Mouse (Mus musculus): ENCODE results near the gene Csrp1. TPM values are rescaled to one million over a fixed set of nuclear protein-coding genes. Genes with fewer than 3 reads are reported as not detected.
A peak's percentile ranks its signal among the peaks of the same experiment; 100 is the strongest.

The Csrp1 gene
- polyA plus RNA-seq (2012; rRNA removed) (120 and 123 TPM in 2 replicates), polyA plus RNA-seq (2014; fragmentation: Nextera tagmentation; extraction: Ambion mirVana) (95.6 and 102 TPM in 2 replicates)

DNA sequence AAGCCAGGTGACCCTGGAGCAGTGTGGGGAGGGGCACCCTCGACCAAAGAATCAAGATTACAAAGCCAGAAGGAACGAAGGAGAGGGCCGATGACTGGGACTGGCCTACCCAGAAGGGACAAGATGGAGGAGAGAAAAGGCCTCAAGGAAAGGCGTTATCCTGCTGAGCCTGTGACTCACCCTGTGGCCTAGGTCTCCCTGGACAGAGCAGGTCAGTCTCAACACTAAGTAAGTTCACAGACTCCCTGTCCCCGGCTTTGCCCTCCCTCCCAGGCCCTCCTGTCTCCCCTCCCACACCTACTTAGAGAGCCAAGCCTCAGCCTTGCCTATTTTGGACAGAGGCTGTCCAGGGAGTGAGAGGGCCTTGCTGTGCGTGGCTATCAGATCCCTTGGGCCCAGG is at the start of gene Csrp1:
Gene Csrp1 (plus strand): TSS at position 79 of the 400 bp plus-strand sequence.
- no peaks in the 10 kb centered on the region for H3K36me3 ChIP-seq (ENCODE audit: control insufficient read depth, insufficient read depth, low read length)
- H3K4me1 ChIP-seq (ENCODE audit: control insufficient read depth, insufficient read depth, low read length): no peaks in the 10 kb centered on the region
- TF ChIP-seq POLR2A (IDR thresholded peaks at IDR 0.05; ENCODE audit: borderline replicate concordance, extremely low read depth, insufficient read depth, insufficient read length): no peak
- no peaks in the 10 kb centered on the region for H3K9me3 ChIP-seq (ENCODE audit: control insufficient read depth, low read length)
- H3K9ac ChIP-seq (ENCODE audit: low read depth, low read length, severe bottlenecking): no peak within 1 kb of the TSS
- ATAC-seq (ENCODE audit: low FRiP score, low read depth): no peak
- DNase-seq (ENCODE audit: low spot score): no peak
- 72% methylated on average over 6 of the region's 6 CpGs for WGBS
- H3K27me3 ChIP-seq (ENCODE audit: control insufficient read depth, insufficient read depth, low read length): no peaks in the 10 kb centered on the region
- no peak within 1 kb of the TSS for H3K4me3 ChIP-seq (replicated peaks; ENCODE audit: low read length)
- H3K27ac ChIP-seq (replicated peaks; ENCODE audit: low read depth, low read length): no peak within 1 kb of the TSS
- no peak within 1 kb of the TSS; the same call in 1 of the 2 replicates for H3K4me2 ChIP-seq (replicated peaks; ENCODE audit: low read depth, low read length, severe bottlenecking)

DNA sequence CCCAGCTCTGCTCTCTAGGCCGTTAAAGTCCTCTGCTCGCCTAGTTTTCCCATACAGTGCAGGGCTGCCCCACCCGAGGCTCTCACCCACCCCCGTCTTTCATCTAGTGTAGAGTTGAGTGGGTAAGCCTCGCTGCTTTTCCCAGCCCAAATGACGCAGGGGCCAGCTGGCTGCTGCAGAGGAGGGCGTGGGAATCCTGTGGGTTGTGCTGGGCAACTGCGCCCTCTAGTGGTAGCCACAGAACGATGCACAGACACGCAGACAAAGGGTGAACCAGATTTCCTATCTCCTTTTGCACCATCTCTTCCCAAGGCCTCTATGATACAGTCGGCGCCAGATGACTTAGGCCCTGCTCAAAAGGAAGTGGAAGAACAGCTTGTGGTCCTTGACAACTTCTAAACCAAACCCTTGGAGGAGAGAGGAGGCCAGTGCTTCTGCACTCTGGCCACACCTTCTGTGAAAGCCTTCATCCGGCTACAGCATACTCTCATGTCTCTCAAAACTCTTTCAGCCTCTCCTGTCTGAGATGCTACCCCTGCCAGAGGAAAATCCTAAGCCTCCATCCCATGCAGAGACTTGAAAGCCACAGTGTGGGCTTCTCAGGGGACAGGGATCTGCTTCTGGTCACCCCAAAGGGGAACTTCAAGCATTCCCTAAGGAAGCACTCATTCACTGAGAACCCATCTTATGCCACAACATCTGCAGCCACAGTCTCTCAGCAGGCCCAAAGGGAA is 49.3 kb upstream of the Csrp1 start:
- Histone ChIP-seq H3K4me2 (replicated peaks; ENCODE audit: low read depth, low read length, severe bottlenecking) (peak overlapping the region; percentile 22; the same call in 1 of the 2 replicates), H3K36me3 (ENCODE audit: control insufficient read depth, insufficient read depth, low read length) (no peaks in the 10 kb centered on the region), H3K4me1 (ENCODE audit: control insufficient read depth, insufficient read depth, low read length) (peaks cover 24% of the 10 kb centered on the region), H3K4me3 (replicated peaks; ENCODE audit: low read length) (no peak overlapping the region), H3K27me3 (ENCODE audit: control insufficient read depth, insufficient read depth, low read length) (no peaks in the 10 kb centered on the region), H3K27ac (replicated peaks; ENCODE audit: low read depth, low read length) (no peak overlapping the region), H3K9me3 (ENCODE audit: control insufficient read depth, low read length) (no peaks in the 10 kb centered on the region), H3K9ac (ENCODE audit: low read depth, low read length, severe bottlenecking) (no peak overlapping the region)
- DNase-seq (ENCODE audit: low spot score) (peak; percentile 86), ATAC-seq (ENCODE audit: low FRiP score, low read depth) (peak; percentile 73)
- WGBS: 8% methylated on average over 12 of the region's 13 CpGs
- TF ChIP-seq POLR2A (IDR thresholded peaks at IDR 0.05; ENCODE audit: borderline replicate concordance, extremely low read depth, insufficient read depth, insufficient read length): no peak

DNA sequence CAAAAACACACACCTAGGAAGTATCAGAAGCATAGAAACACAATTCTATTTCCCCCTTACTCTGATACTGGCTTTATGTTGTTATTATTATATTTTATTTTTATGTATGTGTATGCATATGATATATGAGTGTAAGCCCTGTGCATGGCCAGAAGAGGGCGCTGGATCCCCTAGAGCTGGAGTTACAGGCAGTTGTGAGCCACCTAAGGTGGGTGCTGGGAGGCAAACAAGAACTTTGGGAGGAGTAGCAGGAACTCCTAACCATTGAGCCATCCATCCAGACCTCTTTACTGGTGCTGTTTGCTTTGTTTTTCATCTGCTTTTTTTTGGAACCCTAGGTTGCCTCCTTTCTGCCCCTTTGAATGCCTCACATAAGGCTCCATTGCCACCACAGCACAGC is 48.5 kb upstream of the Csrp1 start:
- Histone ChIP-seq H3K9ac (ENCODE audit: low read depth, low read length, severe bottlenecking) (no peak overlapping the region), H3K36me3 (ENCODE audit: control insufficient read depth, insufficient read depth, low read length) (no peaks in the 10 kb centered on the region), H3K4me3 (replicated peaks; ENCODE audit: low read length) (no peak overlapping the region), H3K4me2 (replicated peaks; ENCODE audit: low read depth, low read length, severe bottlenecking) (no peak overlapping the region), H3K9me3 (ENCODE audit: control insufficient read depth, low read length) (no peaks in the 10 kb centered on the region), H3K27me3 (ENCODE audit: control insufficient read depth, insufficient read depth, low read length) (no peaks in the 10 kb centered on the region), H3K4me1 (ENCODE audit: control insufficient read depth, insufficient read depth, low read length) (peaks cover 23% of the 10 kb centered on the region), H3K27ac (replicated peaks; ENCODE audit: low read depth, low read length) (no peak overlapping the region)
- WGBS: 36% methylated on average over 1 of the region's 1 CpGs
- TF ChIP-seq POLR2A (IDR thresholded peaks at IDR 0.05; ENCODE audit: borderline replicate concordance, extremely low read depth, insufficient read depth, insufficient read length): no peak
- DNase-seq (ENCODE audit: low spot score): no peak
- ATAC-seq (ENCODE audit: low FRiP score, low read depth): no peak

DNA sequence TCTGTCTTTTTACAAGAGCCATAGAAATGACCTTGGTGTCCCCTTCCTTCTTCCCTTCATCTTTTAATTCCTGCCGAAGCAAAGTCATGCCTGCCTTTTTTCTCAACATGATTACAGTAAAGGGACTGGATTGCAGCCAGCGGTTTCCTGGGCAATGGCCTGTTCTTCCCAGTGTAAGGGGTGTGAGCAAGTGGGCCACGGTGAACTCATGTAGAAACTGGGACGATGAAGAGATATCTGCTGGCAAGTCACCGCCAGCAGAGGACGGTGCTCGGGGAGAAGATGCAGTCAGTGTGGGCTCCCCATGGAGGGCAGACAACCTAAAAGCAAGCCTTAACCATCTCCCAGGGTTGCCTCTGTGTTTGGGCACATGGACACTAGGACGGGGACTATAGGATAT is 47.9 kb upstream of the Csrp1 start:
- Histone ChIP-seq H3K4me3 (replicated peaks; ENCODE audit: low read length) (no peak overlapping the region), H3K4me1 (ENCODE audit: control insufficient read depth, insufficient read depth, low read length) (peaks cover 23% of the 10 kb centered on the region), H3K36me3 (ENCODE audit: control insufficient read depth, insufficient read depth, low read length) (no peaks in the 10 kb centered on the region), H3K4me2 (replicated peaks; ENCODE audit: low read depth, low read length, severe bottlenecking) (no peak overlapping the region), H3K27ac (replicated peaks; ENCODE audit: low read depth, low read length) (no peak overlapping the region), H3K27me3 (ENCODE audit: control insufficient read depth, insufficient read depth, low read length) (no peaks in the 10 kb centered on the region), H3K9ac (ENCODE audit: low read depth, low read length, severe bottlenecking) (no peak overlapping the region), H3K9me3 (ENCODE audit: control insufficient read depth, low read length) (no peaks in the 10 kb centered on the region)
- no peak for TF ChIP-seq POLR2A (IDR thresholded peaks at IDR 0.05; ENCODE audit: borderline replicate concordance, extremely low read depth, insufficient read depth, insufficient read length)
- ATAC-seq (ENCODE audit: low FRiP score, low read depth) (no peak), DNase-seq (ENCODE audit: low spot score) (no peak)
- WGBS: 72% methylated on average over 8 of the region's 8 CpGs

DNA sequence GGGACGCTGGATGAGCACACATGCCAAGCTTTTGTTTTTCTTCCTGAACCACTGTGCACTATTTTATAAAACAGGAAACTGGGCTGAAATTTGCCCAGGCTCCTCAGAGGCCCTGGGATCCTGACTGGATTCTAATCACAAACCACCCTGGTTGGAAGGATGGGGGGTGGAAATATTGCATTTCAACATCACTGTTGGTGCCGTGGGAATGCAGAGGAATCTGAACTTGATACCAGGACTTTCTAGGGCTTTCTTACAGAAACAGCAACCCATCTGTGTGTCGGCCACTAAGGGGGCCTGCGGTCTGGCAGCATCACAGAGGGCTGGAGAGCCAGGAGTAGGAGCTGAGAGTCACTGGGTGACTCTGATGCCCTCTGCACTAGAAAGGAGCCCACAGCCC is 47.5 kb upstream of the Csrp1 start:
- ATAC-seq (ENCODE audit: low FRiP score, low read depth) (no peak), DNase-seq (ENCODE audit: low spot score) (no peak)
- Histone ChIP-seq H3K4me2 (replicated peaks; ENCODE audit: low read depth, low read length, severe bottlenecking) (no peak overlapping the region), H3K9me3 (ENCODE audit: control insufficient read depth, low read length) (no peaks in the 10 kb centered on the region), H3K27ac (replicated peaks; ENCODE audit: low read depth, low read length) (no peak overlapping the region), H3K27me3 (ENCODE audit: control insufficient read depth, insufficient read depth, low read length) (no peaks in the 10 kb centered on the region), H3K9ac (ENCODE audit: low read depth, low read length, severe bottlenecking) (no peak overlapping the region), H3K4me1 (ENCODE audit: control insufficient read depth, insufficient read depth, low read length) (peaks cover 23% of the 10 kb centered on the region), H3K4me3 (replicated peaks; ENCODE audit: low read length) (no peak overlapping the region), H3K36me3 (ENCODE audit: control insufficient read depth, insufficient read depth, low read length) (no peaks in the 10 kb centered on the region)
- no peak for TF ChIP-seq POLR2A (IDR thresholded peaks at IDR 0.05; ENCODE audit: borderline replicate concordance, extremely low read depth, insufficient read depth, insufficient read length)
- WGBS: 76% methylated on average over 4 of the region's 4 CpGs

Measured in limb, embryonic 14.5 days (tissue).